Mouse (Mus musculus): ENCODE measurements at regions not wholly inside any gene's neighbourhood (a gene's known extent, or its start where the extent isn't known, plus 50 kb on each side); places are given as distances from the start of the nearest gene placed in this dataset.

GRCm38 (mm10) chr6:84408513-84408912 lies 185.2 kb downstream of the Cyp26b1 start:
- H3K36me3 ChIP-seq (replicated peaks; ENCODE audit: insufficient read depth, low read length) = no peaks in the 10 kb centered on the region

GRCm38 (mm10) chr6:84407773-84408172 lies 185.9 kb downstream of the Cyp26b1 start:
- ATAC-seq (no peak), DNase-seq (peak; percentile 54)
- TF ChIP-seq CTCF (IDR thresholded peaks at IDR 0.05; ENCODE audit: low read depth) (peak; percentile 76), EP300 (IDR thresholded peaks at IDR 0.05; ENCODE audit: low read depth) (no peak)
- WGBS (ENCODE audit: insufficient replicate concordance) = 14% methylated on average over 6 of the region's 6 CpGs
- Histone ChIP-seq H3K9me3 (ENCODE audit: low read length) (no peaks in the 10 kb centered on the region), H3K4me3 (ENCODE audit: low read depth, low read length) (no peak overlapping the region), H3K4me2 (ENCODE audit: low read depth, low read length) (no peak overlapping the region), H3K4me1 (ENCODE audit: insufficient read depth) (no peaks in the 10 kb centered on the region), H3K9ac (replicated peaks) (no peak overlapping the region), H3K36me3 (replicated peaks; ENCODE audit: insufficient read depth, low read length) (no peaks in the 10 kb centered on the region), H3K27ac (ENCODE audit: low read depth) (no peak overlapping the region), H3K27me3 (ENCODE audit: insufficient read depth, low read length) (no peaks in the 10 kb centered on the region)

More at GRCm38 (mm10) chr6:84408513-84408912, 185.2 kb downstream of the Cyp26b1 start:
- DNase-seq = no peak
- Histone ChIP-seq H3K9me3 (ENCODE audit: low read length) (no peaks in the 10 kb centered on the region), H3K27ac (ENCODE audit: low read depth) (no peak overlapping the region), H3K4me2 (ENCODE audit: low read depth, low read length) (no peak overlapping the region), H3K4me3 (ENCODE audit: low read depth, low read length) (no peak overlapping the region), H3K4me1 (ENCODE audit: insufficient read depth) (no peaks in the 10 kb centered on the region), H3K27me3 (ENCODE audit: insufficient read depth, low read length) (no peaks in the 10 kb centered on the region), H3K9ac (replicated peaks) (no peak overlapping the region)
- TF ChIP-seq CTCF (IDR thresholded peaks at IDR 0.05; ENCODE audit: low read depth) (no peak), EP300 (IDR thresholded peaks at IDR 0.05; ENCODE audit: low read depth) (no peak)
- 70% methylated on average over 5 of the region's 5 CpGs for WGBS (ENCODE audit: insufficient replicate concordance)
- no peak for ATAC-seq

GRCm38 (mm10) chr6:84404695-84405094 lies 189.0 kb downstream of the Cyp26b1 start:
- Histone ChIP-seq H3K4me3 (ENCODE audit: low read depth, low read length) (no peak overlapping the region), H3K9ac (replicated peaks) (no peak overlapping the region), H3K4me2 (ENCODE audit: low read depth, low read length) (no peak overlapping the region), H3K27me3 (ENCODE audit: insufficient read depth, low read length) (no peaks in the 10 kb centered on the region), H3K9me3 (ENCODE audit: low read length) (no peaks in the 10 kb centered on the region), H3K4me1 (ENCODE audit: insufficient read depth) (no peaks in the 10 kb centered on the region), H3K36me3 (replicated peaks; ENCODE audit: insufficient read depth, low read length) (no peaks in the 10 kb centered on the region), H3K27ac (ENCODE audit: low read depth) (no peak overlapping the region)
- DNase-seq = no peak
- TF ChIP-seq CTCF (IDR thresholded peaks at IDR 0.05; ENCODE audit: low read depth) (peak; percentile 52), EP300 (IDR thresholded peaks at IDR 0.05; ENCODE audit: low read depth) (no peak)
- ATAC-seq = no peak
- 56% methylated on average over 4 of the region's 4 CpGs for WGBS (ENCODE audit: insufficient replicate concordance)

- H3K4me2 ChIP-seq (ENCODE audit: low read depth, low read length) = no peak overlapping the region
- TF ChIP-seq EP300 (IDR thresholded peaks at IDR 0.05; ENCODE audit: low read depth) (no peak), CTCF (IDR thresholded peaks at IDR 0.05; ENCODE audit: low read depth) (no peak)
- H3K27ac ChIP-seq (ENCODE audit: low read depth) = no peak overlapping the region
- no peaks in the 10 kb centered on the region for H3K27me3 ChIP-seq (ENCODE audit: insufficient read depth, low read length)
- 40% methylated on average over 2 of the region's 2 CpGs for WGBS (ENCODE audit: insufficient replicate concordance)
- H3K9me3 ChIP-seq (ENCODE audit: low read length) = no peaks in the 10 kb centered on the region
- ATAC-seq (no peak), DNase-seq (no peak)
- H3K36me3 ChIP-seq (replicated peaks; ENCODE audit: insufficient read depth, low read length) = no peaks in the 10 kb centered on the region
- no peak overlapping the region for H3K9ac ChIP-seq (replicated peaks)
- no peaks in the 10 kb centered on the region for H3K4me1 ChIP-seq (ENCODE audit: insufficient read depth)
- no peak overlapping the region for H3K4me3 ChIP-seq (ENCODE audit: low read depth, low read length)
These were observed 191.3 kb downstream of the Cyp26b1 start for GRCm38 (mm10) chr6:84402431-84402830.

GRCm38 (mm10) chr6:84394496-84395090 lies 199.1 kb downstream of the Cyp26b1 start:
- TF ChIP-seq EP300 (IDR thresholded peaks at IDR 0.05; ENCODE audit: low read depth) (no peak), CTCF (IDR thresholded peaks at IDR 0.05; ENCODE audit: low read depth) (no peak)
- H3K36me3 ChIP-seq (replicated peaks; ENCODE audit: insufficient read depth, low read length) = no peaks in the 10 kb centered on the region
- ATAC-seq (no peak), DNase-seq (no peak)
- no peak overlapping the region for H3K9ac ChIP-seq (replicated peaks)
- no peak overlapping the region for H3K4me2 ChIP-seq (ENCODE audit: low read depth, low read length)
- H3K9me3 ChIP-seq (ENCODE audit: low read length) = no peaks in the 10 kb centered on the region
- H3K4me1 ChIP-seq (ENCODE audit: insufficient read depth) = no peaks in the 10 kb centered on the region
- no peak overlapping the region for H3K27ac ChIP-seq (ENCODE audit: low read depth)
- H3K27me3 ChIP-seq (ENCODE audit: insufficient read depth, low read length) = no peaks in the 10 kb centered on the region
- 70% methylated on average over 6 of the region's 6 CpGs for WGBS (ENCODE audit: insufficient replicate concordance)
- no peak overlapping the region for H3K4me3 ChIP-seq (ENCODE audit: low read depth, low read length)

- H3K9ac ChIP-seq (replicated peaks) = no peak overlapping the region
- H3K27ac ChIP-seq (ENCODE audit: low read depth) = no peak overlapping the region
- no peaks in the 10 kb centered on the region for H3K4me1 ChIP-seq (ENCODE audit: insufficient read depth)
- H3K36me3 ChIP-seq (replicated peaks; ENCODE audit: insufficient read depth, low read length) = no peaks in the 10 kb centered on the region
- DNase-seq = no peak
- ATAC-seq = peak; percentile 45; the same call in 1 of the 2 replicates
- TF ChIP-seq CTCF (IDR thresholded peaks at IDR 0.05; ENCODE audit: low read depth) (no peak), EP300 (IDR thresholded peaks at IDR 0.05; ENCODE audit: low read depth) (no peak)
- H3K27me3 ChIP-seq (ENCODE audit: insufficient read depth, low read length) = no peaks in the 10 kb centered on the region
- no peak overlapping the region for H3K4me3 ChIP-seq (ENCODE audit: low read depth, low read length)
- 54% methylated on average over 9 of the region's 9 CpGs for WGBS (ENCODE audit: insufficient replicate concordance)
- H3K9me3 ChIP-seq (ENCODE audit: low read length) = no peaks in the 10 kb centered on the region
- peak overlapping the region; percentile 38; the same call in 1 of the 2 replicates for H3K4me2 ChIP-seq (ENCODE audit: low read depth, low read length)
These were observed 200.0 kb downstream of the Cyp26b1 start for GRCm38 (mm10) chr6:84393519-84394231.
